Mouse (Mus musculus) layer of hippocampus, adult 9-11 months (tissue): ENCODE data around the gene Arrdc5.
"Not testable (repeated sequence)": the region's sequence is repeated elsewhere in the genome, so short reads cannot be mapped to it uniquely, and the experiment has no call there.

ENCODE experiments used
- DNase-seq: peaks from one replicate; pipeline ENCODE4 v3.0.0; 2022

The Arrdc5 gene

GRCm38 (mm10) chr17:56276643-56277566 is 23.2 kb downstream of the Arrdc5 start, which contains the start of gene Ticam1:
TSS of gene Ticam1 (minus strand) at chr17:56276786.
- DNase-seq, result peak; percentile 94

GRCm38 (mm10) chr17:56275842-56276480 is 24.1 kb downstream of the Arrdc5 start:
- DNase-seq, result no peak

GRCm38 (mm10) chr17:56273986-56274385 is 26.1 kb downstream of the Arrdc5 start:
- DNase-seq, result no peak

GRCm38 (mm10) chr17:56273482-56273881 is 26.6 kb downstream of the Arrdc5 start:
- no peak for DNase-seq

- DNase-seq, result no peak
Measured at GRCm38 (mm10) chr17:56272644-56273043, 27.4 kb downstream of the Arrdc5 start.

GRCm38 (mm10) chr17:56271609-56272253 is 28.4 kb downstream of the Arrdc5 start:
- DNase-seq, result no peak

- DNase-seq, result no peak
Measured at GRCm38 (mm10) chr17:56269741-56270140, 30.3 kb downstream of the Arrdc5 start.

GRCm38 (mm10) chr17:56269153-56269630 is 30.9 kb downstream of the Arrdc5 start:
- peak; percentile 80 for DNase-seq

GRCm38 (mm10) chr17:56266271-56266670 is 33.8 kb downstream of the Arrdc5 start:
- peak; percentile 88 for DNase-seq

- DNase-seq, result no peak
Measured at GRCm38 (mm10) chr17:56265869-56266268, 34.2 kb downstream of the Arrdc5 start.

GRCm38 (mm10) chr17:56265011-56265410 is 35.1 kb downstream of the Arrdc5 start:
- DNase-seq, result peak; percentile 61

- DNase-seq, result peak; percentile 86
Measured at GRCm38 (mm10) chr17:56264020-56264419, 36.1 kb downstream of the Arrdc5 start.

GRCm38 (mm10) chr17:56262645-56263094 is 37.4 kb downstream of the Arrdc5 start:
- no peak for DNase-seq

GRCm38 (mm10) chr17:56261166-56261565 is 38.9 kb downstream of the Arrdc5 start:
- no peak for DNase-seq

GRCm38 (mm10) chr17:56259301-56260037 is 40.6 kb downstream of the Arrdc5 start:
- no peak for DNase-seq

- not testable (repeated sequence) for DNase-seq
Measured at GRCm38 (mm10) chr17:56258812-56259211, 41.3 kb downstream of the Arrdc5 start.

GRCm38 (mm10) chr17:56258269-56258668 is 41.8 kb downstream of the Arrdc5 start:
- not testable (repeated sequence) for DNase-seq

- no peak for DNase-seq
Measured at GRCm38 (mm10) chr17:56257181-56257894, 42.7 kb downstream of the Arrdc5 start.

- DNase-seq, result peak; percentile 98
Measured at GRCm38 (mm10) chr17:56256239-56256881, 43.7 kb downstream of the Arrdc5 start, which contains the start of gene Fem1a. TSS of gene Fem1a (plus strand) at chr17:56256810.

GRCm38 (mm10) chr17:56255863-56256238 is 44.2 kb downstream of the Arrdc5 start:
- peak; percentile 99 for DNase-seq

- DNase-seq, result peak; percentile 70
Measured at GRCm38 (mm10) chr17:56255429-56255828, 44.7 kb downstream of the Arrdc5 start.
